Mouse (Mus musculus) erythroblast, embryonic 14.5 days (primary cell): ENCODE results near the gene Ak9.

Experiments
- GATA1 ChIP-seq: IDR thresholded peaks from 2 replicates; pipeline ENCODE4 v1.6.1; 2012; ENCODE audit warnings: low read length, inconsistent platforms, mixed read lengths
- TAL1 ChIP-seq: IDR thresholded peaks from 3 replicates; pipeline ENCODE4 v1.6.1; 2012; ENCODE audit warnings: low read length, inconsistent platforms, mixed read lengths

DNA sequence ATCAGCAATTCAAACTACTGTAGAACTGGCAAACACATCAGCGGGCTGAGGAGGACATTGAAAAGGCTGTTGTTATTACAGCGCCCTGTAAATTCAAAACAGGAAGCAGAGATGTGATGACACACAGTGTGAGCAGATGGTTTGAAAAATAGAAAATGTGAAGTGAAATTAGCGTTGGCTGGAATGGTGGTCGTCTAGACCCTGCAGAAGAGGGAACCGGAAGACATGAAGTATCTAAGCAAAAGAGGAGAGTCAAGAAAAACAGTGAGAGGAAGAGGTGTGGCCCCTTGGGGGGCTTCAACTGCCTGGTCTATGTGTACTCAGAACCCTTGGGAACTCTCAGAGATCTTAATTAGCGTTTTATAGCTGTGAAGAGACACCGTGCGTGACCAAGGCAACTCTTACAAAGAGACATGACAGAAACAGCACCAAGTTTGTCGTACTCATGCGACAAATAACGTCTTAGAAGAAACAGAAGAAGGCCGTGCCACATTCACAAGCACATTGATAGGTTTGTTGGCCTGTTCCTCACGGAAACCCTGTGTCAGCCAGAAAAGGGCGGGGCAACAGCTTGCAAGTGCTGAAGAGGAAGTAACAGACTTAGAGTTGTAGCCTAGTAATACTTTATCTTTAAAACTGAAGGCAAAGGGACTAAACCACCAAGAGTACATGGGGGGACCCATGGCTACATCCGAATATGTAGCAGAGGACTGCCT lies 81.9 kb downstream of the Ak9 start:
- TF ChIP-seq GATA1: no peak
- no peak for TF ChIP-seq TAL1
